Mouse (Mus musculus) spleen, adult 2 months (tissue): ENCODE measurements around the gene Abt1.

Experiments used
- CTCF ChIP-seq: fragments of 200-500 bp; IDR thresholded peaks from 2 replicates; pipeline ENCODE4 v1.5.1; 2011; ENCODE audit warnings: mild to moderate bottlenecking, inconsistent platforms; ENCODE audit not compliant: insufficient read depth, insufficient read length, insufficient replicate concordance; ENCODE audit errors: extremely low read depth
- POLR2A ChIP-seq: fragments of 200-500 bp; IDR thresholded peaks from 2 replicates; pipeline ENCODE4 v1.6.1; 2011; ENCODE audit warnings: low read depth, low read length, inconsistent platforms

DNA sequence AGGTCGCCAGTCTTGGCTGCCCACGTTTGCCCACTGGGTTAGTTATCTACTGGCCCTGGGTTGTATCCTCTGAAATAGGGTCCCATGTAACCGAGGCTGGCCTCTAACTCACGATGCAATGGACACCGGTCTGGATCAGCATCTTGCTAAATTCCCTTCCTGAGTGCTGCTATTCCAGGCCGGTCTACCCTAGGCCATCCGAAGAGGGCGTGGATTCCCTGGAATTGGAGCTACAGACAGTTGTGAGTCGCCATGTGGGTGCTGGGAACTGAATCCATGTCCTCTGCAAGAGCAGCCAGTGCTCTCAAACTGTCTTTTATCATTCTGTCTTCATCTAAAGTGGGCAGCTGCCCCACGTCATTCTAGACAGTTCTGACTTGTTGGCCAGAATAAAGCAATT, 16.2 kb upstream of the Abt1 start:
- TF ChIP-seq POLR2A = no peak
- TF ChIP-seq CTCF = no peak
